Mouse (Mus musculus): Measurements from ENCODE around the gene Mroh3. TPM values are rescaled to one million over a fixed set of nuclear protein-coding genes. Genes with fewer than 3 reads are reported as not detected.

The Mroh3 gene
- total RNA-seq, 1 experiment, result 0.22 TPM

DNA sequence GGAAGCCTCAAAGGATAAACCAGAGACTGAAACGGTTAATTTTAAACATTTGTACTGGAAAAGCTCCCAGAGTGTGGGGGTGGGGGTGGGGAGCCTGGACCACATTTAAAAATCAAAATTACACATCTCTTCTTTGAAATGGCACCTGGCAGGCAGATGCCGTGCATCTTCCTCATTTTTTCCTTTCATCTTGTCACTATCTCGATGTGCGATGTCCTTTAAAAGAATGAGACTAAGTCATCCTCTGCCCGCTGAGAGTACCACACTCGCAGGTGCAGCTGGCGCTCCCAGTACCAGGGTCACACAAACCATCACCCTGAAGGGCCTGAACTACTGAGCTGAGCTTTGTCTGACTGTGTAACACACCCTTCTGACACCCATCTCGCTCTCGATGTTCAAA lies 45.9 kb upstream of the Mroh3 start:
- TF ChIP-seq ZC3H11A (IDR thresholded peaks at IDR 0.05; ENCODE audit: borderline replicate concordance, low read depth, low read length), result no peak
- no peak for TF ChIP-seq MAFK (IDR thresholded peaks at IDR 0.05; ENCODE audit: insufficient read depth, low read depth, low read length)
- TF ChIP-seq CHD2 (IDR thresholded peaks at IDR 0.05; ENCODE audit: low read depth, low read length), result no peak
- TF ChIP-seq ZNF384 (IDR thresholded peaks at IDR 0.05; ENCODE audit: low read depth, low read length), result no peak
- Histone ChIP-seq H3K27ac (ENCODE audit: insufficient read depth, low read depth, low read length, poor library complexity, severe bottlenecking) (no peak overlapping the region), H3K9me3 (ENCODE audit: control insufficient read depth, insufficient read depth, low read depth, low read length) (no peaks in the 10 kb centered on the region), H3K9ac (ENCODE audit: insufficient read depth, low read depth, low read length, poor library complexity, severe bottlenecking) (no peak overlapping the region), H3K36me3 (ENCODE audit: control insufficient read depth, insufficient read depth, low read length, poor library complexity, severe bottlenecking) (no peaks in the 10 kb centered on the region), H3K4me1 (ENCODE audit: control insufficient read depth in 2 of 2, insufficient read depth in 2 of 2, low read length in 2 of 2, poor library complexity in 1 of 2) (peaks cover 0 to 6% of the 10 kb centered on the region in 2 experiments; a peak in 2 of 4 replicates), H3K4me3 (ENCODE audit: insufficient read depth in 1 of 2, low read depth in 1 of 2, low read length in 2 of 2, poor library complexity in 1 of 2, severe bottlenecking in 1 of 2) (no peak overlapping the region)
- in situ Hi-C loops (cut with MboI; ENCODE audit: low sequenced_read_pairs in 2 of 2, unreplicated experiment in 2 of 2), result no loop called here
- no peak for DNase-seq (ENCODE audit: low read depth, low spot score)

DNA sequence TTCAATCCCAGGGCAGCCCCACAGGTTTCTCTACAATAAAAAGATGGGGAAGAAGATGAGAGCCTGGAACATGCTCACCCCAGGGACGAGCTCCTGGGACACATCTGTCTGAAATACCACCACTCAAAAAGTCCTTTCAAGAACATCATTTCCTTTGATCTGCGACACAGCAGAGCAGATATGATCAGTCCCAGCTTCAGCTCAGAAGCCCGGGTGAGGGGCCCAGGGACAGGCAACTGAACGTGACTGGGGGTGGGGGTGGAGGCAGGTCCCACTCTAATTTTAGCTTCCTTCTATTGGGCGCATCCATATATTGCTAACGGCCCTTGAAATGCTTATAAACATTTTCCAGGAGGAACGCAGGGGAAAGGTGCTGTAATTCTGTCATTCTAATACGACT lies 43.0 kb upstream of the Mroh3 start:
- in situ Hi-C loops (cut with MboI; ENCODE audit: low sequenced_read_pairs in 2 of 2, unreplicated experiment in 2 of 2), result no loop called here
- TF ChIP-seq HCFC1 (IDR thresholded peaks at IDR 0.05; ENCODE audit: borderline replicate concordance, insufficient read depth, low read length), result no peak
- no peak for TF ChIP-seq ZC3H11A (IDR thresholded peaks at IDR 0.05; ENCODE audit: borderline replicate concordance, low read depth, low read length)
- no peak for TF ChIP-seq CHD2 (IDR thresholded peaks at IDR 0.05; ENCODE audit: low read depth, low read length)
- TF ChIP-seq MAFK (IDR thresholded peaks at IDR 0.05; ENCODE audit: insufficient read depth, low read depth, low read length), result no peak
- no peak for TF ChIP-seq ZNF384 (IDR thresholded peaks at IDR 0.05; ENCODE audit: low read depth, low read length)
- Histone ChIP-seq H3K36me3 (ENCODE audit: control insufficient read depth, insufficient read depth, low read length, poor library complexity, severe bottlenecking) (no peaks in the 10 kb centered on the region), H3K9ac (ENCODE audit: insufficient read depth, low read depth, low read length, poor library complexity, severe bottlenecking) (no peak overlapping the region), H3K9me3 (ENCODE audit: control insufficient read depth, insufficient read depth, low read depth, low read length) (no peaks in the 10 kb centered on the region), H3K4me1 (ENCODE audit: control insufficient read depth in 2 of 2, insufficient read depth in 2 of 2, low read length in 2 of 2, poor library complexity in 1 of 2) (peaks cover 0 to 4% of the 10 kb centered on the region in 2 experiments; a peak in 1 of 4 replicates), H3K27ac (ENCODE audit: insufficient read depth, low read depth, low read length, poor library complexity, severe bottlenecking) (no peak overlapping the region), H3K4me3 (ENCODE audit: insufficient read depth in 1 of 2, low read depth in 1 of 2, low read length in 2 of 2, poor library complexity in 1 of 2, severe bottlenecking in 1 of 2) (no peak overlapping the region)
- no peak for DNase-seq (ENCODE audit: low read depth, low spot score)

DNA sequence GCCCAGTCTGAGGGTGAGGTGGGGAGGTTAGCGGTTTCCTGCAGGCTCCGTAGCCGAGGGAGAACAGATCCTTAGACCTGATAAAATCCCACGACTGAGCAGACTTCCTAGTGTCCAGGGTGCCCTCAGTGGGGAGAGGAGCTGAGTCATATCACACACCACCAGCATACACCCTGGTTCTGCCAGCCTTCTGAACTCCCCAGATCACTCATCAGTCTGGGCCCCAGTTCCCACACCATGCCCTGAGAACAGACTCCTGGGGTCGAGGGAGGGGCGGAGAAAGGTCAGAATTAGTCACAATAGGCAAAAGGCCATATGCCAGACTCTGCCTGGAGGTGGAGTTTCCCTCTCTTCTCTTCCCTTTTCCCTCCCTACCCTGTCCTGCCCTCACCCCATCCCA lies 42.5 kb upstream of the Mroh3 start:
- H3K9ac ChIP-seq (ENCODE audit: insufficient read depth, low read depth, low read length, poor library complexity, severe bottlenecking), result no peak overlapping the region
- TF ChIP-seq MAFK (IDR thresholded peaks at IDR 0.05; ENCODE audit: insufficient read depth, low read depth, low read length) (no peak), HCFC1 (IDR thresholded peaks at IDR 0.05; ENCODE audit: borderline replicate concordance, insufficient read depth, low read length) (no peak), ZC3H11A (IDR thresholded peaks at IDR 0.05; ENCODE audit: borderline replicate concordance, low read depth, low read length) (no peak), CHD2 (IDR thresholded peaks at IDR 0.05; ENCODE audit: low read depth, low read length) (no peak), ZNF384 (IDR thresholded peaks at IDR 0.05; ENCODE audit: low read depth, low read length) (no peak)
- H3K36me3 ChIP-seq (ENCODE audit: control insufficient read depth, insufficient read depth, low read length, poor library complexity, severe bottlenecking), result no peaks in the 10 kb centered on the region
- peaks cover 0 to 4% of the 10 kb centered on the region in 2 experiments; a peak in 1 of 4 replicates for H3K4me1 ChIP-seq (ENCODE audit: control insufficient read depth in 2 of 2, insufficient read depth in 2 of 2, low read length in 2 of 2, poor library complexity in 1 of 2)
- no peak for DNase-seq (ENCODE audit: low read depth, low spot score)
- in situ Hi-C loops (cut with MboI; ENCODE audit: low sequenced_read_pairs in 2 of 2, unreplicated experiment in 2 of 2), result no loop called here
- H3K9me3 ChIP-seq (ENCODE audit: control insufficient read depth, insufficient read depth, low read depth, low read length), result no peaks in the 10 kb centered on the region
- no peak overlapping the region for H3K4me3 ChIP-seq (ENCODE audit: insufficient read depth in 1 of 2, low read depth in 1 of 2, low read length in 2 of 2, poor library complexity in 1 of 2, severe bottlenecking in 1 of 2)
- no peak overlapping the region for H3K27ac ChIP-seq (ENCODE audit: insufficient read depth, low read depth, low read length, poor library complexity, severe bottlenecking)

- H3K36me3 ChIP-seq (ENCODE audit: control insufficient read depth, insufficient read depth, low read length, poor library complexity, severe bottlenecking), result no peaks in the 10 kb centered on the region
- H3K27ac ChIP-seq (ENCODE audit: insufficient read depth, low read depth, low read length, poor library complexity, severe bottlenecking), result no peak overlapping the region
- TF ChIP-seq HCFC1 (IDR thresholded peaks at IDR 0.05; ENCODE audit: borderline replicate concordance, insufficient read depth, low read length), result no peak
- peak; percentile 56 for TF ChIP-seq MAFK (IDR thresholded peaks at IDR 0.05; ENCODE audit: insufficient read depth, low read depth, low read length)
- H3K4me1 ChIP-seq (ENCODE audit: control insufficient read depth in 2 of 2, insufficient read depth in 2 of 2, low read length in 2 of 2, poor library complexity in 1 of 2), result peaks cover 0 to 4% of the 10 kb centered on the region in 2 experiments; a peak in 1 of 4 replicates
- H3K9ac ChIP-seq (ENCODE audit: insufficient read depth, low read depth, low read length, poor library complexity, severe bottlenecking), result no peak overlapping the region
- no peaks in the 10 kb centered on the region for H3K9me3 ChIP-seq (ENCODE audit: control insufficient read depth, insufficient read depth, low read depth, low read length)
- in situ Hi-C loops (cut with MboI; ENCODE audit: low sequenced_read_pairs in 2 of 2, unreplicated experiment in 2 of 2), result no loop called here
- H3K4me3 ChIP-seq (ENCODE audit: insufficient read depth in 1 of 2, low read depth in 1 of 2, low read length in 2 of 2, poor library complexity in 1 of 2, severe bottlenecking in 1 of 2), result no peak overlapping the region
- no peak for DNase-seq (ENCODE audit: low read depth, low spot score)
Observed at GRCm38 (mm10) chr1:136254503-136255065, 42.0 kb upstream of the Mroh3 start.

- no peak for DNase-seq (ENCODE audit: low read depth, low spot score)
- Histone ChIP-seq H3K36me3 (ENCODE audit: control insufficient read depth, insufficient read depth, low read length, poor library complexity, severe bottlenecking) (no peaks in the 10 kb centered on the region), H3K9me3 (ENCODE audit: control insufficient read depth, insufficient read depth, low read depth, low read length) (no peaks in the 10 kb centered on the region), H3K27ac (ENCODE audit: insufficient read depth, low read depth, low read length, poor library complexity, severe bottlenecking) (no peak overlapping the region), H3K9ac (ENCODE audit: insufficient read depth, low read depth, low read length, poor library complexity, severe bottlenecking) (no peak overlapping the region), H3K4me1 (ENCODE audit: control insufficient read depth in 2 of 2, insufficient read depth in 2 of 2, low read length in 2 of 2, poor library complexity in 1 of 2) (peaks cover 0 to 4% of the 10 kb centered on the region in 2 experiments; a peak in 1 of 4 replicates), H3K4me3 (ENCODE audit: insufficient read depth in 1 of 2, low read depth in 1 of 2, low read length in 2 of 2, poor library complexity in 1 of 2, severe bottlenecking in 1 of 2) (no peak overlapping the region)
- in situ Hi-C loops (cut with MboI; ENCODE audit: low sequenced_read_pairs in 2 of 2, unreplicated experiment in 2 of 2), result no loop called here
- TF ChIP-seq MAFK (IDR thresholded peaks at IDR 0.05; ENCODE audit: insufficient read depth, low read depth, low read length) (no peak), CHD2 (IDR thresholded peaks at IDR 0.05; ENCODE audit: low read depth, low read length) (no peak), HCFC1 (IDR thresholded peaks at IDR 0.05; ENCODE audit: borderline replicate concordance, insufficient read depth, low read length) (no peak), ZNF384 (IDR thresholded peaks at IDR 0.05; ENCODE audit: low read depth, low read length) (no peak), ZC3H11A (IDR thresholded peaks at IDR 0.05; ENCODE audit: borderline replicate concordance, low read depth, low read length) (no peak)
Observed at GRCm38 (mm10) chr1:136253472-136253871, 40.8 kb upstream of the Mroh3 start.
